Mouse (Mus musculus) hindbrain, postnatal 0 days (tissue): ENCODE results near the gene Sco2. TPM values are rescaled to one million over a fixed set of nuclear protein-coding genes. Genes with fewer than 3 reads are reported as not detected.
A peak's percentile ranks its signal among the peaks of the same experiment; 100 is the strongest.

ENCODE experiments used
- ATAC-seq: fragments of 200-750 bp; cut with Nextera tagmentation; 2 replicates; pipeline ENCODE4 v1.8.0; 2017; ENCODE audit warnings: mild to moderate bottlenecking, moderate TSS enrichment, moderate library complexity
- DNase-seq: peaks from one replicate; pipeline ENCODE4 v3.0.0-alpha.2; 2015; ENCODE audit warnings: low spot score
- H3K27ac ChIP-seq: fragments of 300-500 bp; sonication (generic); 2 replicates; pipeline ENCODE4 v1.5.1; 2014; ENCODE audit warnings: mild to moderate bottlenecking
- H3K27me3 ChIP-seq: fragments of 300-500 bp; sonication (generic); 2 replicates; pipeline ENCODE4 v1.6.1; 2014; ENCODE audit warnings: low read length, mixed read lengths; ENCODE audit not compliant: insufficient read depth
- H3K36me3 ChIP-seq: fragments of 300-500 bp; sonication (generic); 2 replicates; pipeline ENCODE4 v1.6.1; 2014; ENCODE audit warnings: low read length, mixed read lengths; ENCODE audit not compliant: insufficient read depth
- H3K4me1 ChIP-seq: fragments of 300-500 bp; sonication (generic); 2 replicates; pipeline ENCODE4 v1.6.1; 2014; ENCODE audit warnings: antibody characterized with exemption, low read length, mixed read lengths; ENCODE audit not compliant: insufficient read depth
- H3K4me2 ChIP-seq: fragments of 300-500 bp; sonication (generic); 2 replicates; pipeline ENCODE4 v1.6.1; 2014; ENCODE audit warnings: low read depth, mild to moderate bottlenecking, low read length, moderate library complexity, mixed read lengths
- H3K4me3 ChIP-seq: fragments of 300-500 bp; sonication (generic); 2 replicates; pipeline ENCODE4 v1.5.1; 2014; ENCODE audit warnings: low read length
- H3K9ac ChIP-seq: fragments of 300-500 bp; sonication (generic); replicated peaks from 2 replicates; pipeline ENCODE4 v1.6.1; 2014; ENCODE audit warnings: mild to moderate bottlenecking, low read length, moderate library complexity, mixed read lengths
- H3K9me3 ChIP-seq: fragments of 300-500 bp; sonication (generic); 2 replicates; pipeline ENCODE4 v1.6.1; 2016; ENCODE audit warnings: low read length, mixed read lengths
- CTCF ChIP-seq: IDR thresholded peaks from 2 replicates; pipeline ENCODE4 v1.5.1; 2016; ENCODE audit warnings: antibody characterized with exemption, control low read depth, low read depth
- WGBS: fragments of 180-500 bp; shearing (Covaris S2); extraction: QIAGEN DNeasy Blood & Tissue Kit; methylation state at CpG from one replicate; pipeline ENCODE4 v1.1.7; 2014; 5-methylcytosine and 5-hydroxymethylcytosine counted together
- polyA plus RNA-seq: library from polyadenylated mRNA; unstranded; fragments of >200 nt; fragmentation: Nextera tagmentation; extraction: Ambion mirVana; gene quantifications from 2 replicates; pipeline ENCODE4 v1.2.1, GENCODE M21; 2015
- total RNA-seq: library from RNA; depleted of rRNA; stranded (reverse); fragments of >200 nt; gene quantifications from 2 replicates; pipeline ENCODE4 v1.2.3, GENCODE M21; 2014; rRNA removed

Sco2 gene
- 28.5 and 52.6 TPM in 2 replicates for total RNA-seq
- polyA plus RNA-seq: 22.9 and 24.3 TPM in 2 replicates

- Histone ChIP-seq H3K4me3 (peak within 1 kb of the TSS; percentile 66), H3K36me3 (peaks cover 29% of the 10 kb centered on the region), H3K9ac (peak within 1 kb of the TSS; percentile 68), H3K4me1 (peaks cover 5% of the 10 kb centered on the region; the same call in 1 of the 2 replicates), H3K9me3 (no peaks in the 10 kb centered on the region), H3K27me3 (peaks cover 17% of the 10 kb centered on the region), H3K4me2 (peak within 1 kb of the TSS; percentile 69), H3K27ac (peak within 1 kb of the TSS; percentile 88)
- WGBS: under 1% methylated on average over 42 of the region's 42 CpGs
- DNase-seq: peak; percentile 95
- peak; percentile 87 for TF ChIP-seq CTCF
- ATAC-seq: peak; percentile 80
These were observed at the start of gene Sco2 for GRCm38 (mm10) chr15:89373762-89374248. Gene Sco2 (minus strand): TSS chr15:89373846.

GRCm38 (mm10) chr15:89421938-89422337, 48.3 kb upstream of the Sco2 start:
- H3K9ac ChIP-seq: no peak overlapping the region
- no peak overlapping the region for H3K27ac ChIP-seq
- H3K4me3 ChIP-seq: no peak overlapping the region
- DNase-seq (no peak), ATAC-seq (no peak)
- no peaks in the 10 kb centered on the region for H3K27me3 ChIP-seq
- H3K9me3 ChIP-seq: no peaks in the 10 kb centered on the region
- peaks cover 36% of the 10 kb centered on the region for H3K36me3 ChIP-seq
- WGBS: 95% methylated on average over 9 of the region's 9 CpGs
- H3K4me2 ChIP-seq: no peak overlapping the region
- H3K4me1 ChIP-seq: no peaks in the 10 kb centered on the region
- no peak for TF ChIP-seq CTCF

- DNase-seq: no peak
These were observed 41.6 kb upstream of the Sco2 start for GRCm38 (mm10) chr15:89415282-89415681.

GRCm38 (mm10) chr15:89410118-89410517, 36.5 kb upstream of the Sco2 start, which contains the start of gene Syce3:
Gene Syce3 (minus strand): TSS chr15:89410503.
- Histone ChIP-seq H3K27me3 (no peaks in the 10 kb centered on the region), H3K9ac (no peak within 1 kb of the TSS), H3K9me3 (peaks cover 5% of the 10 kb centered on the region), H3K27ac (no peak within 1 kb of the TSS), H3K36me3 (no peaks in the 10 kb centered on the region), H3K4me1 (no peaks in the 10 kb centered on the region), H3K4me3 (no peak within 1 kb of the TSS), H3K4me2 (no peak within 1 kb of the TSS)
- ATAC-seq: no peak
- WGBS: 89% methylated on average over 22 of the region's 24 CpGs
- no peak for TF ChIP-seq CTCF
- no peak for DNase-seq

More at GRCm38 (mm10) chr15:89415282-89415681, 41.6 kb upstream of the Sco2 start:
- Histone ChIP-seq H3K27me3 (no peaks in the 10 kb centered on the region), H3K4me1 (no peaks in the 10 kb centered on the region), H3K27ac (no peak overlapping the region), H3K9ac (no peak overlapping the region), H3K4me3 (no peak overlapping the region), H3K36me3 (peaks cover 27% of the 10 kb centered on the region; the same call in 1 of the 2 replicates), H3K9me3 (no peaks in the 10 kb centered on the region), H3K4me2 (no peak overlapping the region)
- WGBS: 87% methylated on average over 8 of the region's 8 CpGs
- ATAC-seq: no peak
- TF ChIP-seq CTCF: no peak

GRCm38 (mm10) chr15:89406691-89407090, 33.0 kb upstream of the Sco2 start:
- DNase-seq (no peak), ATAC-seq (no peak)
- Histone ChIP-seq H3K4me2 (no peak overlapping the region), H3K4me3 (no peak overlapping the region), H3K9me3 (peaks cover 5% of the 10 kb centered on the region), H3K36me3 (no peaks in the 10 kb centered on the region), H3K9ac (no peak overlapping the region), H3K27ac (no peak overlapping the region), H3K27me3 (no peaks in the 10 kb centered on the region), H3K4me1 (no peaks in the 10 kb centered on the region)
- no peak for TF ChIP-seq CTCF

GRCm38 (mm10) chr15:89404831-89405623, 31.4 kb upstream of the Sco2 start:
- no peak overlapping the region for H3K27ac ChIP-seq

GRCm38 (mm10) chr15:89402471-89402870, 28.8 kb upstream of the Sco2 start:
- H3K36me3 ChIP-seq: no peaks in the 10 kb centered on the region
- TF ChIP-seq CTCF: no peak
- DNase-seq (no peak), ATAC-seq (no peak)
- H3K9me3 ChIP-seq: no peaks in the 10 kb centered on the region; the same call in 1 of the 2 replicates
- no peaks in the 10 kb centered on the region for H3K27me3 ChIP-seq
- no peak overlapping the region for H3K4me3 ChIP-seq
- H3K4me2 ChIP-seq: no peak overlapping the region
- no peak overlapping the region for H3K9ac ChIP-seq
- 82% methylated on average over 1 of the region's 1 CpGs for WGBS
- H3K4me1 ChIP-seq: no peaks in the 10 kb centered on the region
- H3K27ac ChIP-seq: no peak overlapping the region

More at GRCm38 (mm10) chr15:89404831-89405623, 31.4 kb upstream of the Sco2 start:
- H3K4me1 ChIP-seq: no peaks in the 10 kb centered on the region
- H3K4me3 ChIP-seq: no peak overlapping the region
- ATAC-seq: no peak
- peaks cover 5% of the 10 kb centered on the region for H3K9me3 ChIP-seq
- no peak overlapping the region for H3K9ac ChIP-seq
- no peak for TF ChIP-seq CTCF
- no peaks in the 10 kb centered on the region for H3K27me3 ChIP-seq
- no peak overlapping the region for H3K4me2 ChIP-seq
- 86% methylated on average over 10 of the region's 10 CpGs for WGBS
- DNase-seq: no peak
- no peaks in the 10 kb centered on the region for H3K36me3 ChIP-seq
